Mouse (Mus musculus) stomach, adult 2 months (tissue): ENCODE results near the gene Stk36. TPM values are rescaled to one million over a fixed set of nuclear protein-coding genes. Genes with fewer than 3 reads are reported as not detected.

Experiments
- polyA plus RNA-seq: library from polyadenylated mRNA; depleted of rRNA; stranded (reverse); fragments of >200 nt; gene quantifications from 2 replicates; pipeline ENCODE4 v1.2.3, GENCODE M21; 2012; rRNA removed

Stk36 gene
- 0.87 and 0.96 TPM in 2 replicates for polyA plus RNA-seq

GRCm38 (mm10) chr1:74601267-74601962 lies at the start of gene Stk36, which contains the start of gene Rnf25:
Stk36 (plus strand) TSS chr1:74601445.
Rnf25 (minus strand) TSS chr1:74601397.

GRCm38 (mm10) chr1:74587773-74588445 lies 13.3 kb upstream of the Stk36 start, which contains the start of the genes Zfp142 and Bcs1l:
Zfp142 (minus strand) TSS chr1:74588246.
Bcs1l (plus strand) TSS chr1:74588289.

GRCm38 (mm10) chr1:74661448-74662195 lies 60.4 kb downstream of the Stk36 start, which contains the start of gene Ttll4:
Ttll4 (plus strand) TSS chr1:74661745.

Other genes starting within 250 kb of the Stk36 start
- gene Catip, start 239.3 kb upstream of the Stk36 start, polyA plus RNA-seq, result 0.48 and 0.56 TPM in 2 replicates
- gene Slc11a1, start 226.2 kb upstream of the Stk36 start, polyA plus RNA-seq, result 11.7 and 16.3 TPM in 2 replicates
- gene Ctdsp1, start 209.9 kb upstream of the Stk36 start, polyA plus RNA-seq, result 78.4 and 78.6 TPM in 2 replicates
- gene Vil1, start 192.1 kb upstream of the Stk36 start, polyA plus RNA-seq, result 7.3 and 9.6 TPM in 2 replicates
- 5.4 and 5.6 TPM in 2 replicates for gene Cnot9, start 95.4 kb upstream of the Stk36 start, polyA plus RNA-seq
- gene Plcd4, start 58.6 kb upstream of the Stk36 start, polyA plus RNA-seq, result 0.03 and 0.06 TPM in 2 replicates
- 0.31 and 1.2 TPM in 2 replicates for gene Usp37, start 57.2 kb upstream of the Stk36 start, polyA plus RNA-seq
- 3.8 and 4.4 TPM in 2 replicates for gene Zfp142, start 13.2 kb upstream of the Stk36 start, polyA plus RNA-seq
- gene Bcs1l, start 13.2 kb upstream of the Stk36 start, polyA plus RNA-seq, result 4.7 and 5.1 TPM in 2 replicates
- gene Rnf25, start within 50 bp of the Stk36 start, polyA plus RNA-seq, result 16.7 and 18.9 TPM in 2 replicates
- 3.9 and 7.7 TPM in 2 replicates for gene Ttll4, start 60.3 kb downstream of the Stk36 start, polyA plus RNA-seq
- gene Cyp27a1, start 112.1 kb downstream of the Stk36 start, polyA plus RNA-seq, result 6.2 and 8.6 TPM in 2 replicates
- 0.35 and 0.84 TPM in 2 replicates for gene Prkag3, start 147.8 kb downstream of the Stk36 start, polyA plus RNA-seq
- 1.9 and 3.5 TPM in 2 replicates for gene Wnt6, start 170.4 kb downstream of the Stk36 start, polyA plus RNA-seq
- 4.7 and 7.0 TPM in 2 replicates for gene Wnt10a, start 190.1 kb downstream of the Stk36 start, polyA plus RNA-seq